Mouse (Mus musculus): ENCODE data around the gene Ndufaf3.

DNA sequence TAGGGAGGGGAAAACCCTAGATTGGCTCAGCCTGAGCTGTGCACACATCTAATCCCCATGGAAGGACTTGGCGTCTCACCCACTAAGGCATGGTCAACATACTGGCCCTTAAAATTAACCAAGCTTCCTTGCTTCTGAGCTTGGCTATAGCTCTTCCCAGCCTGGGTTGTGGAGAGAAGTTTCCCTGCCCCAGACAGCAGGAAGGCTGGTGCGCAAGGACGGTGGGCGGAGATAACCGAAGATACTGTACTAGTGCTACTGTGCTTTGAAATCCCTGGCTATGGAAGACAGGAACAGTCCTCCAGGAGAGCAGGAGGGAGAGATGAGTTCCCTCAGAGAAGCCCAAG is 12.1 kb upstream of the Ndufaf3 start:
- TF ChIP-seq CTCF (IDR thresholded peaks at IDR 0.05; ENCODE audit: low read depth, low read length) (no peak), GATA1 (IDR thresholded peaks at IDR 0.05; ENCODE audit: borderline replicate concordance, low read length) (no peak)
